Mouse (Mus musculus) CH12.LX (cell line): ENCODE results near the gene Inpp4b. TPM values are rescaled to one million over a fixed set of nuclear protein-coding genes. Genes with fewer than 3 reads are reported as not detected.
A peak's percentile ranks its signal among the peaks of the same experiment; 100 is the strongest.

Experiments used
- DNase-seq: peaks from one replicate; pipeline ENCODE4 v3.0.0-alpha.2; 2013; ENCODE audit errors: extremely low read depth
- H3K27ac ChIP-seq: 2 replicates; pipeline ENCODE4 v1.5.1; 2012; ENCODE audit warnings: low read depth, mild to moderate bottlenecking, control low read depth, moderate library complexity; ENCODE audit not compliant: insufficient read depth
- H3K27me3 ChIP-seq: replicated peaks from 2 replicates; pipeline ENCODE3; 2012; ENCODE audit warnings: inconsistent platforms
- H3K36me3 ChIP-seq, 2 experiments: replicated peaks in 1 of 2; 2 replicates each; pipeline versions ENCODE3 to v1.6.1; 2012; ENCODE audit warnings: inconsistent platforms in 1 of 2, low read length in 1 of 2, mild to moderate bottlenecking in 1 of 2, mixed read lengths in 1 of 2, moderate library complexity in 1 of 2; ENCODE audit not compliant: control insufficient read depth in 1 of 2, insufficient read depth in 1 of 2
- H3K4me1 ChIP-seq, 2 experiments: 2 replicates each; pipeline ENCODE4 v1.6.1; 2012; ENCODE audit warnings: inconsistent platforms in 1 of 2, moderate library complexity in 1 of 2; ENCODE audit not compliant: insufficient read depth in 2 of 2, control insufficient read depth in 1 of 2
- H3K4me2 ChIP-seq: 2 replicates; pipeline ENCODE4 v1.6.1; 2012; ENCODE audit warnings: low read depth, mild to moderate bottlenecking, control low read depth; ENCODE audit not compliant: poor library complexity, insufficient read depth, severe bottlenecking
- H3K4me3 ChIP-seq, 3 experiments: fragments of 150-350 bp in 1 of 3; sonication (generic) in 1 of 3; replicated peaks in 1 of 3; 2 replicates each; pipeline versions ENCODE3 to v1.5.1; 2011 to 2012; ENCODE audit warnings: low read depth in 2 of 3, low read length in 2 of 3, mild to moderate bottlenecking in 2 of 3, moderate library complexity in 2 of 3, control low read depth in 1 of 3, improper control_type of control experiment in 1 of 3, inconsistent platforms in 1 of 3, mixed read lengths in 1 of 3; ENCODE audit not compliant: poor library complexity in 1 of 3
- H3K79me2 ChIP-seq: replicated peaks from 2 replicates; pipeline ENCODE4 v1.6.1; 2012; ENCODE audit warnings: mild to moderate bottlenecking, moderate library complexity; ENCODE audit not compliant: control insufficient read depth, poor library complexity, insufficient read depth, severe bottlenecking; ENCODE audit errors: extremely low read depth
- H3K9ac ChIP-seq: 2 replicates; pipeline ENCODE4 v1.6.1; 2012; ENCODE audit warnings: low read depth, mild to moderate bottlenecking, control low read depth, moderate library complexity; ENCODE audit not compliant: insufficient read depth
- H3K9me3 ChIP-seq: replicated peaks from 2 replicates; pipeline ENCODE3; 2012; ENCODE audit warnings: low read length, inconsistent platforms, mixed read lengths
- BHLHE40 ChIP-seq: IDR thresholded peaks from 2 replicates; pipeline ENCODE4 v1.6.1; 2011; ENCODE audit warnings: mild to moderate bottlenecking, low read depth, low read length, improper control_type of control experiment
- CHD1 ChIP-seq: IDR thresholded peaks from 2 replicates; pipeline ENCODE4 v1.6.1; 2012; ENCODE audit warnings: low read depth, low read length, improper control_type of control experiment, inconsistent platforms
- CHD2 ChIP-seq: IDR thresholded peaks from 2 replicates; pipeline ENCODE4 v1.6.1; 2011; ENCODE audit warnings: low read length, improper control_type of control experiment
- CTCF ChIP-seq, 2 experiments: IDR thresholded peaks in 1 of 2; conservative IDR thresholded peaks in 1 of 2; 2 replicates each; pipeline ENCODE4 v1.5.1; 2011 to 2012; ENCODE audit warnings: low read depth in 2 of 2, low read length in 2 of 2, improper control_type of control experiment in 1 of 2, inconsistent platforms in 1 of 2, mild to moderate bottlenecking in 1 of 2, moderate library complexity in 1 of 2
- E2F4 ChIP-seq: IDR thresholded peaks from 2 replicates; pipeline ENCODE4 v1.6.1; 2011; ENCODE audit warnings: low read depth, low read length, improper control_type of control experiment; ENCODE audit not compliant: insufficient replicate concordance
- ELF1 ChIP-seq: IDR thresholded peaks from 2 replicates; pipeline ENCODE4 v1.6.1; 2014; ENCODE audit warnings: low read depth, mild to moderate bottlenecking, inconsistent platforms, low read length, improper control_type of control experiment
- EP300 ChIP-seq: IDR thresholded peaks from 2 replicates; pipeline ENCODE4 v1.6.1; 2011; ENCODE audit warnings: low read length, improper control_type of control experiment
- ETS1 ChIP-seq: conservative IDR thresholded peaks from 2 replicates; pipeline ENCODE4 v1.6.1; 2012; ENCODE audit warnings: low read depth, mild to moderate bottlenecking, inconsistent platforms, low read length, improper control_type of control experiment, moderate library complexity
- GABPA ChIP-seq: IDR thresholded peaks from 2 replicates; pipeline ENCODE4 v1.6.1; 2012; ENCODE audit warnings: low read depth, low read length, improper control_type of control experiment, inconsistent platforms; ENCODE audit not compliant: insufficient replicate concordance
- IRF4 ChIP-seq: IDR thresholded peaks from 2 replicates; pipeline ENCODE4 v1.6.1; 2014; ENCODE audit warnings: low read depth, mild to moderate bottlenecking, inconsistent platforms, low read length, improper control_type of control experiment
- JUN ChIP-seq: IDR thresholded peaks from 2 replicates; pipeline ENCODE4 v1.6.1; 2011; ENCODE audit warnings: low read depth, mild to moderate bottlenecking, low read length, improper control_type of control experiment, moderate library complexity; ENCODE audit not compliant: insufficient read depth
- JUND ChIP-seq: conservative IDR thresholded peaks from 2 replicates; pipeline ENCODE4 v1.6.1; 2011; ENCODE audit warnings: low read depth, low read length, improper control_type of control experiment
- KAT2A ChIP-seq: IDR thresholded peaks from 2 replicates; pipeline ENCODE4 v1.6.1; 2012; ENCODE audit warnings: low read length, improper control_type of control experiment, inconsistent platforms; ENCODE audit not compliant: insufficient replicate concordance
- MAX ChIP-seq: IDR thresholded peaks from 2 replicates; pipeline ENCODE4 v1.6.1; 2011; ENCODE audit warnings: low read length, improper control_type of control experiment
- MAZ ChIP-seq: IDR thresholded peaks from 2 replicates; pipeline ENCODE4 v1.6.1; 2012; ENCODE audit warnings: low read depth, mild to moderate bottlenecking, inconsistent platforms, low read length, improper control_type of control experiment, moderate library complexity
- MEF2A ChIP-seq: IDR thresholded peaks from 2 replicates; pipeline ENCODE4 v1.6.1; 2014; ENCODE audit warnings: low read depth, mild to moderate bottlenecking, inconsistent platforms, low read length, improper control_type of control experiment, borderline replicate concordance
- MXI1 ChIP-seq: IDR thresholded peaks from 2 replicates; pipeline ENCODE4 v1.6.1; 2011; ENCODE audit warnings: mild to moderate bottlenecking, low read depth, low read length, improper control_type of control experiment
- MYC ChIP-seq: IDR thresholded peaks from 2 replicates; pipeline ENCODE4 v1.6.1; 2011; ENCODE audit warnings: low read depth, mild to moderate bottlenecking, improper control_type of control experiment, low read length
- NELFE ChIP-seq: IDR thresholded peaks from 2 replicates; pipeline ENCODE4 v1.6.1; 2011; ENCODE audit warnings: low read depth, low read length, improper control_type of control experiment
- NRF1 ChIP-seq: IDR thresholded peaks from 2 replicates; pipeline ENCODE4 v1.6.1; 2014; ENCODE audit warnings: low read depth, mild to moderate bottlenecking, inconsistent platforms, low read length, improper control_type of control experiment, moderate library complexity
- POLR2A ChIP-seq: IDR thresholded peaks from 2 replicates; pipeline ENCODE4 v1.6.1; 2011; ENCODE audit warnings: low read depth, mild to moderate bottlenecking, improper control_type of control experiment, low read length
- POLR2AphosphoS2 ChIP-seq: IDR thresholded peaks from 2 replicates; pipeline ENCODE4 v1.6.1; 2011; ENCODE audit warnings: low read depth, low read length, improper control_type of control experiment
- RAD21 ChIP-seq: IDR thresholded peaks from 2 replicates; pipeline ENCODE4 v1.6.1; 2011; ENCODE audit warnings: low read depth, mild to moderate bottlenecking, low read length, improper control_type of control experiment, moderate library complexity
- RCOR1 ChIP-seq: conservative IDR thresholded peaks from 2 replicates; pipeline ENCODE4 v1.6.1; 2012; ENCODE audit warnings: low read depth, mild to moderate bottlenecking, inconsistent platforms, low read length, improper control_type of control experiment
- SIN3A ChIP-seq: IDR thresholded peaks from 2 replicates; pipeline ENCODE4 v1.6.1; 2012; ENCODE audit warnings: low read length, improper control_type of control experiment, inconsistent platforms
- SMC3 ChIP-seq: IDR thresholded peaks from 2 replicates; pipeline ENCODE4 v1.6.1; 2011; ENCODE audit warnings: low read depth, low read length, improper control_type of control experiment
- TBP ChIP-seq: conservative IDR thresholded peaks from 2 replicates; pipeline ENCODE4 v1.6.1; 2011; ENCODE audit warnings: low read depth, low read length, improper control_type of control experiment
- TCF12 ChIP-seq: IDR thresholded peaks from 2 replicates; pipeline ENCODE4 v1.6.1; 2014; ENCODE audit warnings: low read depth, mild to moderate bottlenecking, inconsistent platforms, low read length, improper control_type of control experiment
- USF2 ChIP-seq: conservative IDR thresholded peaks from 2 replicates; pipeline ENCODE4 v1.6.1; 2011; ENCODE audit warnings: low read depth, low read length, improper control_type of control experiment
- ZC3H11A ChIP-seq: IDR thresholded peaks from 2 replicates; pipeline ENCODE4 v1.6.1; 2012; ENCODE audit warnings: low read depth, mild to moderate bottlenecking, inconsistent platforms, low read length, improper control_type of control experiment
- ZKSCAN1 ChIP-seq: IDR thresholded peaks from 2 replicates; pipeline ENCODE4 v1.6.1; 2012; ENCODE audit warnings: low read depth, inconsistent platforms, low read length, improper control_type of control experiment, borderline replicate concordance
- ZMIZ1 ChIP-seq: IDR thresholded peaks from 2 replicates; pipeline ENCODE4 v1.6.1; 2012; ENCODE audit warnings: low read depth, mild to moderate bottlenecking, inconsistent platforms, low read length, improper control_type of control experiment
- ZNF384 ChIP-seq: IDR thresholded peaks from 2 replicates; pipeline ENCODE4 v1.6.1; 2012; ENCODE audit warnings: low read depth, low read length, improper control_type of control experiment, inconsistent platforms
- dilution Hi-C: fragments of 300-500 bp; cut with MboI; formaldehyde crosslinking; loops from 2 replicates; pipeline ENCODE4 v1.14.3; 2020; ENCODE audit warnings: low sequenced_read_pairs; ENCODE audit not compliant: extremely low pct_unique_long_range_greater_than_20kb, extremely low pct_ligation_motif_present
- in situ Hi-C: fragments of 300-500 bp; cut with MboI; formaldehyde crosslinking; loops from 3 replicates; pipeline ENCODE4 v1.14.3; 2019; ENCODE audit warnings: low sequenced_read_pairs, low pct_ligation_motif_present, low pct_unique_long_range_greater_than_20kb, mixed read lengths
- polyA plus RNA-seq: library from polyadenylated mRNA; unstranded; fragments of >175 nt; gene quantifications from 2 replicates; pipeline ENCODE4 v1.2.1, GENCODE M21; 2012; ENCODE audit warnings: low read depth; ENCODE audit not compliant: insufficient read length
- total RNA-seq, 2 experiments: library from RNA; depleted of rRNA; stranded (reverse); fragments of 300-350 nt in 1 of 2; fragments of >200 nt in 1 of 2; gene quantifications; 2 replicates each; pipeline ENCODE4 v1.2.3; 2012 to 2014

Inpp4b gene
- total and polyA plus RNA-seq, 3 experiments: 3.0 to 4.9 (median 3.4) TPM

GRCm38 (mm10) chr8:81815551-81815950 lies 473.2 kb downstream of the Inpp4b start:
- Histone ChIP-seq H3K9ac (no peak overlapping the region), H3K9me3 (no peaks in the 10 kb centered on the region), H3K4me2 (no peak overlapping the region), H3K36me3 (no peaks in the 10 kb centered on the region), H3K4me1 (no peaks in the 10 kb centered on the region), H3K4me3 (no peak overlapping the region), H3K79me2 (no peaks in the 10 kb centered on the region), H3K27ac (no peak overlapping the region), H3K27me3 (no peaks in the 10 kb centered on the region)
- in situ Hi-C loops (loop anchor here (10.0 to 25.0 kb wide), 2 partner anchors 321 to 753 kb away; no protein-coding TSS in a partner anchor), dilution Hi-C loops (no loop called here)
- no peak for TF ChIP-seq TCF12
- TF ChIP-seq MAX: no peak
- TF ChIP-seq ETS1: no peak
- no peak for TF ChIP-seq MYC
- no peak for TF ChIP-seq GABPA
- DNase-seq: no peak

- no peak overlapping the region for H3K27ac ChIP-seq
- H3K9ac ChIP-seq: no peak overlapping the region
- no peaks in the 10 kb centered on the region for H3K9me3 ChIP-seq
- no peak overlapping the region for H3K4me3 ChIP-seq
- no peaks in the 10 kb centered on the region for H3K27me3 ChIP-seq
- H3K4me1 ChIP-seq: peaks cover 6 to 26% of the 10 kb centered on the region in 2 experiments
- no peaks in the 10 kb centered on the region for H3K79me2 ChIP-seq
- dilution Hi-C loops: no loop called here
- H3K36me3 ChIP-seq: no peaks in the 10 kb centered on the region
- in situ Hi-C loops: loop anchor here (25.0 kb wide), 1 partner anchor 761 kb away; no protein-coding TSS in a partner anchor
- peak; percentile 51 for DNase-seq
- H3K4me2 ChIP-seq: no peak overlapping the region
- TF ChIP-seq ZNF384 (no peak), CTCF (conservative IDR thresholded peaks at IDR 0.05 in 1 of 2, IDR thresholded peaks at IDR 0.05 in 1 of 2; ENCODE audit: low read depth in 2 of 2, low read length in 2 of 2) (no peak), TBP (no peak), POLR2A (no peak), USF2 (no peak), JUN (peak; percentile 86), E2F4 (no peak), MYC (no peak), ZMIZ1 (no peak), POLR2AphosphoS2 (no peak), CHD2 (peak; percentile 65; the same call in 1 of the 2 replicates), ZC3H11A (no peak), EP300 (peak; percentile 93), RAD21 (no peak), ELF1 (no peak), SMC3 (no peak), RCOR1 (peak; percentile 76; the same call in 1 of the 2 replicates), TCF12 (peak; percentile 59), MXI1 (no peak), KAT2A (no peak), NELFE (no peak), JUND (peak; percentile 86), MAX (no peak), SIN3A (peak; percentile 53; the same call in 1 of the 2 replicates), BHLHE40 (peak; percentile 68), MEF2A (peak; percentile 97), GABPA (no peak), ZKSCAN1 (no peak), MAZ (no peak), IRF4 (peak; percentile 89), CHD1 (no peak), NRF1 (no peak), ETS1 (peak; percentile 87)
Observed at GRCm38 (mm10) chr8:81823121-81823520, 480.8 kb downstream of the Inpp4b start.
